Mouse (Mus musculus) G1E (cell line): ENCODE data around the gene Chpf. TPM values are rescaled to one million over a fixed set of nuclear protein-coding genes. Genes with fewer than 3 reads are reported as not detected.

Source experiments
- ATAC-seq: 2 replicates; pipeline ENCODE4 v1.8.0; 2016; ENCODE audit warnings: mild to moderate bottlenecking; ENCODE audit not compliant: insufficient number of reproducible peaks, poor library complexity, low FRiP score, severe bottlenecking; ENCODE audit errors: extremely low read depth
- DNase-seq: peaks from one replicate; pipeline ENCODE4 v3.0.0; 2012; ENCODE audit warnings: low spot score
- H3K27me3 ChIP-seq: 2 replicates; pipeline ENCODE4 v1.6.1; 2012; ENCODE audit warnings: mild to moderate bottlenecking, low read length, inconsistent platforms; ENCODE audit not compliant: insufficient read depth
- H3K36me3 ChIP-seq: replicated peaks from 2 replicates; pipeline ENCODE3; 2012; ENCODE audit warnings: mild to moderate bottlenecking, inconsistent platforms
- H3K4me1 ChIP-seq: 2 replicates; pipeline ENCODE4 v1.6.1; 2012; ENCODE audit warnings: low read depth, low read length, inconsistent platforms, mixed read lengths; ENCODE audit not compliant: insufficient read depth
- H3K4me3 ChIP-seq: 2 replicates; pipeline ENCODE4 v1.5.1; 2012; ENCODE audit warnings: low read depth, mild to moderate bottlenecking, inconsistent platforms, low read length, moderate library complexity, mixed read lengths
- H3K9me3 ChIP-seq: replicated peaks from 2 replicates; pipeline ENCODE4 v1.6.1; 2012; ENCODE audit warnings: inconsistent platforms
- CTCF ChIP-seq: IDR thresholded peaks from 2 replicates; pipeline ENCODE4 v1.5.1; 2012; ENCODE audit warnings: low read depth, low read length, inconsistent platforms, mixed read lengths
- GATA1 ChIP-seq: IDR thresholded peaks from 2 replicates; pipeline ENCODE4 v1.6.1; 2012; ENCODE audit warnings: borderline replicate concordance, low read length, inconsistent platforms, mixed read lengths
- GATA2 ChIP-seq: IDR thresholded peaks from 2 replicates; pipeline ENCODE4 v1.6.1; 2012; ENCODE audit warnings: low read depth, low read length, inconsistent platforms, borderline replicate concordance
- POLR2AphosphoS5 ChIP-seq: IDR thresholded peaks from 2 replicates; pipeline ENCODE4 v1.6.1; 2012; ENCODE audit warnings: low read depth, low read length, inconsistent platforms; ENCODE audit not compliant: insufficient replicate concordance
- TAL1 ChIP-seq: conservative IDR thresholded peaks from 2 replicates; pipeline ENCODE4 v1.6.1; 2012; ENCODE audit warnings: low read depth, low read length, inconsistent platforms, mixed read lengths
- polyA plus RNA-seq: library from polyadenylated mRNA; stranded (reverse); fragments of >175 nt; gene quantifications from 2 replicates; pipeline ENCODE4 v1.2.3, GENCODE M21; 2012
- total RNA-seq, 2 experiments: library from RNA; stranded (forward) in 1 of 2; stranded (reverse) in 1 of 2; fragments of 200-1000 nt in 1 of 2; fragments of >200 nt in 1 of 2; fragmentation: Nextera tagmentation in 1 of 2; gene quantifications; 2 replicates each; pipeline ENCODE4 v1.2.3; 2014 to 2017

Gene Chpf
- total and polyA plus RNA-seq, 3 experiments, result 12.0 to 121 (median 23.6) TPM

DNA sequence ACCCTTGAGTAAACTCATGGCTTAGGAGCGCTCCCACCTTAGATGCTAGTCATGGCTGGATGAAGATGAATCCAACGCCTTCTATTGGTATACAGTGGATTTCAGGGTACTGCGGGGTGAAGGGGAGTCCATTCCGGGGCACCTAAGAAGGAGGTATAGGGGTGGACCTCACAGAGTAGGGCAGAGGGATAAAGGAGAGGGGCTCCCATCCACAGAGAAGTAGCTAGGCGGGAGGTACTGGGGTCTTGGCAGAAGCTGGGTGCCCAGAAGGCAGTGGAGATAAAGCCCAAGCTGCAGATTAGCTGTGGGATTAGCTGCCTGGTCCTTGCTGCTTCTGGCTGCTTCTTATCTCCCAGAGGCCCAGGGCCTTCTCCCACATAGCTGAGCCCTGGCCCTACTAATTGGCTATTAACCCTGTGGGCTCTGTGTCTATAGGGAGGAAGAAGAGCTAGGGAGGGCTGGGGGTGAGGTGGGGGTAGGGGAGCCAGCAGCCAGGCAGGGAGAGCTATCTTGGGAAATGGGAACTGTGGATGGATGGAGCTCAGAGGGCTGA, 15.4 kb downstream of the Chpf start:
- Histone ChIP-seq H3K36me3 (no peaks in the 10 kb centered on the region), H3K9me3 (peaks cover 4% of the 10 kb centered on the region), H3K4me3 (peak overlapping the region; percentile 58; the same call in 1 of the 2 replicates), H3K27me3 (peaks cover 38% of the 10 kb centered on the region), H3K4me1 (peaks cover 85% of the 10 kb centered on the region)
- DNase-seq, result peak; percentile 88
- peak; percentile 86; the same call in 1 of the 2 replicates for TF ChIP-seq GATA2
- TF ChIP-seq TAL1, result peak; percentile 98
- TF ChIP-seq CTCF, result no peak
- peak; percentile 82 for ATAC-seq

- Histone ChIP-seq H3K4me3 (peak overlapping the region; percentile 53; the same call in 1 of the 2 replicates), H3K4me1 (peaks cover 88% of the 10 kb centered on the region), H3K27me3 (peaks cover 39% of the 10 kb centered on the region), H3K9me3 (peaks cover 4% of the 10 kb centered on the region), H3K36me3 (no peaks in the 10 kb centered on the region)
- peak; percentile 88 for DNase-seq
- peak; percentile 73; the same call in 1 of the 2 replicates for TF ChIP-seq TAL1
- no peak for TF ChIP-seq GATA2
- peak; percentile 71 for ATAC-seq
Observed at GRCm38 (mm10) chr1:75462636-75463035, 16.5 kb downstream of the Chpf start.

GRCm38 (mm10) chr1:75460297-75460696, 18.8 kb downstream of the Chpf start:
- TF ChIP-seq TAL1 (no peak), GATA1 (no peak), GATA2 (no peak), CTCF (no peak), POLR2AphosphoS5 (no peak)
- ATAC-seq (no peak), DNase-seq (no peak)
- H3K4me3 ChIP-seq, result peak overlapping the region; percentile 14; the same call in 1 of the 2 replicates
- H3K27me3 ChIP-seq, result peaks cover 48% of the 10 kb centered on the region
- peaks cover 4% of the 10 kb centered on the region for H3K9me3 ChIP-seq
- no peaks in the 10 kb centered on the region for H3K36me3 ChIP-seq
- peaks cover 88% of the 10 kb centered on the region for H3K4me1 ChIP-seq

DNA sequence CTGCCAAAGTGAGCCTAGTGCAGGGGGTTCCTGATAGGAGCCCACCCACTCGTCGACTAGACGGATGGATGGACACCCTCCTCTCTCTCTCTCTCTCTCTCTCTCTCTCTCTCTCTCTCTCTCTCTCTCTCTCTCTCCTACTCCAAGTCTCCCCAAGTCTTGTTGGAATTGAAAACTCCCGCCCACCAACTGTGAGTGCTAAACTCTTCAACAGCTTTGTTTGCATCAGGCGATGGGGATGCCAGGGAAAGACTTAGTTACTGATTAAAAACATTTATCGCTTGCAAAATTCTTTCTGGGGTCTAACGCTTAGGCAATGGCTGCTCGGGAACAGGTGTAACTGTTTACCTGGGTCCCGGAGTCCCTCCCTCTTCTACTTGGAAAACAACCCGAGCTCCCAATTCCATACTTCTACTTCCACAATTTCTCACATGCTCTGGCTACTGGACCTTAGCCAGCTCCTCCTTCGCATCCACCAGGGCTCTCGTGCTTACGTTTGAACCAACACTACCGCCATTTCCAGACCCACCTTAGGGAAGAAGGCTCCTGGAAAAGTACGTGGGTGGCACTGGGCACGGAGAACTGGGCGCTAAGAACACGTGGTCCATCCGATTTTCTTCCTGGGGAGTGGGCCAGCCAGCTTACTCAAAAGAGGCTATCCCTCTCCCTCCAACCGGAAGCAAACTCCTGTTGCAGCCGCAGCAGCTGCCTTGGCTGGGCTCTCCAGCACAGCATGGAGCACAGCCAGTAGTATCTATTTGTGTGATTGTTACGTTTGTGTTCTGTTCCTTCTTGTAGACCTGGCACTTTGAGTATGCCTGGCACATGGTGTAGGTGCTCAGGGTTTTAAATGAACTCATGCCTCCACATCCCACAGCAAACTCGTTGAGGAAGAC, 20.1 kb downstream of the Chpf start:
- DNase-seq (no peak), ATAC-seq (no peak)
- Histone ChIP-seq H3K4me3 (peak overlapping the region; percentile 70), H3K4me1 (peaks cover 87% of the 10 kb centered on the region), H3K9me3 (peaks cover 4% of the 10 kb centered on the region), H3K36me3 (no peaks in the 10 kb centered on the region), H3K27me3 (peaks cover 57% of the 10 kb centered on the region)
- TF ChIP-seq TAL1, result no peak
- no peak for TF ChIP-seq GATA2
- TF ChIP-seq GATA1, result no peak
- TF ChIP-seq POLR2AphosphoS5, result no peak
- no peak for TF ChIP-seq CTCF

DNA sequence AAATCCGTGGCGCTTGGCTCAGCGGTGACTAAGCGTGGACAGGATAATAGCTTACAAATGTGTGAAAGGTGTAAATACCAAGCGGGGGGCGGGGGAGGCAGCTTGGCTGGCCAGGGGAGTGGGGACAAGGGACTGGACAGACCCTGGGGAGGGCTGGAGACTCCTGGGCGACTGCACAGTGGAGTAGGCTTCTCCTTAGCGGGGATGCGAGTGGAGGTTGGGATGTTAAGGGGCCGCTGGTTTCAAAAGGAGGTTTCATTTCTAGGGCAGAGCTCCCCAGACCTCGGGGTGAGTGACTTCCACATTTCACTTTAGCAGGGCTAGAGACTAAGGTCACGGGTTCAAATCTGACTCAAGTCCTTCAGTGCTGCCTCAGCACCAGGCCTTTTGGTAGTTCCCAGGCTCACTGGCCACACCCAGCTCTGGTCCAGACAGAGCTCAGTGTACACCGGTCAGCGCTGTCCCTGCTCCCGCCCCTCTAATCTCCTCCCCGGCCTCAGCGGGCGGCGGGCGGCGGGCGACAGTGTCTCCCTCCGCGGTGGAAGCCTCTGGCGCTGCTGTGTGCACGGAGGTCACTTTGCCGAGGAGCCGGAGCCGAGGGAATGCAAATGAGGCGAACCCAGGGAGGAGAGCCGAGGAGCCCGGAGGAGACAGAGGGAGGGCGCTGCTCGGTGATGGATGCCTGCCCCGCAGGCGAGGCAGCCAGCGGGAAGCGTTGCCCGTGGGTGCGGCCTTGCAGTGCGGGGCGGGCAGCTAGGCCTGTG, 20.9 kb downstream of the Chpf start:
- ATAC-seq (no peak), DNase-seq (no peak)
- H3K9me3 ChIP-seq, result peaks cover 4% of the 10 kb centered on the region
- H3K4me3 ChIP-seq, result peak overlapping the region; percentile 70
- peaks cover 87% of the 10 kb centered on the region for H3K4me1 ChIP-seq
- H3K27me3 ChIP-seq, result peaks cover 64% of the 10 kb centered on the region
- H3K36me3 ChIP-seq, result no peaks in the 10 kb centered on the region
- no peak for TF ChIP-seq CTCF
- TF ChIP-seq GATA2, result no peak
- no peak for TF ChIP-seq TAL1
- TF ChIP-seq GATA1, result no peak
- TF ChIP-seq POLR2AphosphoS5, result no peak

GRCm38 (mm10) chr1:75457710-75458024, 21.4 kb downstream of the Chpf start:
- Histone ChIP-seq H3K9me3 (peaks cover 4% of the 10 kb centered on the region), H3K4me1 (peaks cover 87% of the 10 kb centered on the region), H3K4me3 (peak overlapping the region; percentile 70; the same call in 1 of the 2 replicates), H3K27me3 (peaks cover 70% of the 10 kb centered on the region), H3K36me3 (no peaks in the 10 kb centered on the region)
- ATAC-seq (no peak), DNase-seq (no peak)
- TF ChIP-seq GATA1 (no peak), TAL1 (no peak), POLR2AphosphoS5 (no peak), GATA2 (no peak), CTCF (no peak)
